Mouse (Mus musculus): ENCODE measurements around the gene Gm5617. TPM values are rescaled to one million over a fixed set of nuclear protein-coding genes. Genes with fewer than 3 reads are reported as not detected.

The Gm5617 gene
- polyA plus RNA-seq, 1 experiment, result 7.8 TPM

- Histone ChIP-seq H3K4me1 (ENCODE audit: control insufficient read depth, insufficient read depth, low read length) (no peaks in the 10 kb centered on the region; the same call in 1 of the 2 replicates), H3K27ac (ENCODE audit: insufficient read depth, low read length) (no peak overlapping the region), H3K4me3 (ENCODE audit: insufficient read depth, low read length) (no peak overlapping the region)
- TF ChIP-seq CTCF (IDR thresholded peaks at IDR 0.05; ENCODE audit: borderline replicate concordance, insufficient read depth, low read length) (no peak), POLR2A (IDR thresholded peaks at IDR 0.05; ENCODE audit: low read depth, low read length) (no peak)
Measured at GRCm38 (mm10) chr9:48472441-48473025, 22.7 kb upstream of the Gm5617 start.

GRCm38 (mm10) chr9:48473131-48473530 is 22.1 kb upstream of the Gm5617 start:
- no peak for TF ChIP-seq CTCF (IDR thresholded peaks at IDR 0.05; ENCODE audit: borderline replicate concordance, insufficient read depth, low read length)
- no peak for TF ChIP-seq POLR2A (IDR thresholded peaks at IDR 0.05; ENCODE audit: low read depth, low read length)
- Histone ChIP-seq H3K4me3 (ENCODE audit: insufficient read depth, low read length) (no peak overlapping the region), H3K4me1 (ENCODE audit: control insufficient read depth, insufficient read depth, low read length) (no peaks in the 10 kb centered on the region; the same call in 1 of the 2 replicates), H3K27ac (ENCODE audit: insufficient read depth, low read length) (no peak overlapping the region)

DNA sequence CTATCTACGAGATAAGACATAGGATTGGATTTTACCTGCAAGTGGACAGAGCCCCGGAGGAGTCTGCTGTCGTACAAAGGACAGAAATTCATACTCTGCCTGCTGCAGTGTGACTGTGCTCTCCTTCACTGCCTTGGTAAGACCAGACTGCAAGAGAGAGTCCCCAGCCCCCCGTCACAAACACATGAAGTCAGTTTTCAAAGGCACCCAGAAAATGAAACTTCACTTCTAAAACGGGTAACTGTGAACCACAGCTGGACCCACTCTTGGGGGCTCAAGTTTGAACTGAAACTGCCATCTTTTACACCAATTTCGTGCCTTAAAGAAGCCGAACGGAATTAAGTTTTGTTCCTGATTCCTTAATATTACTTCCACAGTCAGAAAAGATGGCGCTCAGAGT is 20.9 kb upstream of the Gm5617 start:
- Histone ChIP-seq H3K4me1 (ENCODE audit: control insufficient read depth, insufficient read depth, low read length) (no peaks in the 10 kb centered on the region; the same call in 1 of the 2 replicates), H3K27ac (ENCODE audit: insufficient read depth, low read length) (no peak overlapping the region), H3K4me3 (ENCODE audit: insufficient read depth, low read length) (no peak overlapping the region)
- TF ChIP-seq CTCF (IDR thresholded peaks at IDR 0.05; ENCODE audit: borderline replicate concordance, insufficient read depth, low read length) (no peak), POLR2A (IDR thresholded peaks at IDR 0.05; ENCODE audit: low read depth, low read length) (no peak)

- no peak overlapping the region for H3K27ac ChIP-seq (ENCODE audit: insufficient read depth, low read length)
- H3K4me3 ChIP-seq (ENCODE audit: insufficient read depth, low read length), result no peak overlapping the region
- H3K4me1 ChIP-seq (ENCODE audit: control insufficient read depth, insufficient read depth, low read length), result peaks cover 5% of the 10 kb centered on the region
- TF ChIP-seq CTCF (IDR thresholded peaks at IDR 0.05; ENCODE audit: borderline replicate concordance, insufficient read depth, low read length) (no peak), POLR2A (IDR thresholded peaks at IDR 0.05; ENCODE audit: low read depth, low read length) (no peak)
Measured at GRCm38 (mm10) chr9:48476236-48477165, 18.7 kb upstream of the Gm5617 start.

DNA sequence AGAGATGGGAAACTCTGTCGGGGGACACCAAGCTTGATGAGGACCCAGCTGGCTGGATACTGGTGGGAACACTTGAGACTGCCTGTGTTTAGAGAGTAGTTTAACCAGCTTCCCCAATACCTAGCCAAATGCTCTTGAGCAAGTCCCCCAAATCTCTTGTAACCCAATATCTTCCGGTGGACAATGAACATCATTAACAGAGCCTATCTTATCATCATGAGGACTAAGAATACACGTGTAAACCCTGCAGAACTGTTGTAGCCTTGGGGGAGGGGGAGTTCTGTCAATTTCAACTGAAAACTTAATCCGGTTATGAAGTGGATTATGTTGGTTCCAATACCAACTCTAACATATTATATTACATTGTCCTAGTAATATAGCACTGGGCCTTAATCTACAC is 16.4 kb upstream of the Gm5617 start:
- TF ChIP-seq CTCF (IDR thresholded peaks at IDR 0.05; ENCODE audit: borderline replicate concordance, insufficient read depth, low read length), result no peak
- TF ChIP-seq POLR2A (IDR thresholded peaks at IDR 0.05; ENCODE audit: low read depth, low read length), result 0 out of 2 replicates have a peak, but pooled peaks have one; percentile 3
- Histone ChIP-seq H3K27ac (ENCODE audit: insufficient read depth, low read length) (no peak overlapping the region), H3K4me3 (ENCODE audit: insufficient read depth, low read length) (no peak overlapping the region), H3K4me1 (ENCODE audit: control insufficient read depth, insufficient read depth, low read length) (peaks cover 5% of the 10 kb centered on the region)

GRCm38 (mm10) chr9:48479838-48480410 is 15.3 kb upstream of the Gm5617 start:
- peak overlapping the region; percentile 92 for H3K27ac ChIP-seq (ENCODE audit: insufficient read depth, low read length)
- TF ChIP-seq CTCF (IDR thresholded peaks at IDR 0.05; ENCODE audit: borderline replicate concordance, insufficient read depth, low read length), result no peak
- peak; percentile 82 for TF ChIP-seq POLR2A (IDR thresholded peaks at IDR 0.05; ENCODE audit: low read depth, low read length)

GRCm38 (mm10) chr9:48480411-48481213 is 14.6 kb upstream of the Gm5617 start, which contains the start of gene Rexo2:
Gene Rexo2 (minus strand): TSS chr9:48480623.
- Histone ChIP-seq H3K27ac (ENCODE audit: insufficient read depth, low read length) (peak within 1 kb of the TSS; percentile 92), H3K4me3 (ENCODE audit: insufficient read depth, low read length) (peak within 1 kb of the TSS; percentile 88), H3K4me1 (ENCODE audit: control insufficient read depth, insufficient read depth, low read length) (peaks cover 5% of the 10 kb centered on the region)
- TF ChIP-seq CTCF (IDR thresholded peaks at IDR 0.05; ENCODE audit: borderline replicate concordance, insufficient read depth, low read length) (no peak), POLR2A (IDR thresholded peaks at IDR 0.05; ENCODE audit: low read depth, low read length) (peak; percentile 83)

More at GRCm38 (mm10) chr9:48479838-48480410, 15.3 kb upstream of the Gm5617 start:
- H3K4me3 ChIP-seq (ENCODE audit: insufficient read depth, low read length), result peak overlapping the region; percentile 88
- peaks cover 5% of the 10 kb centered on the region for H3K4me1 ChIP-seq (ENCODE audit: control insufficient read depth, insufficient read depth, low read length)

- H3K4me3 ChIP-seq (ENCODE audit: insufficient read depth, low read length), result peak overlapping the region; percentile 29
- TF ChIP-seq CTCF (IDR thresholded peaks at IDR 0.05; ENCODE audit: borderline replicate concordance, insufficient read depth, low read length) (no peak), POLR2A (IDR thresholded peaks at IDR 0.05; ENCODE audit: low read depth, low read length) (no peak)
- H3K27ac ChIP-seq (ENCODE audit: insufficient read depth, low read length), result peak overlapping the region; percentile 86
- peaks cover 5% of the 10 kb centered on the region for H3K4me1 ChIP-seq (ENCODE audit: control insufficient read depth, insufficient read depth, low read length)
Measured at GRCm38 (mm10) chr9:48481214-48482134, 13.8 kb upstream of the Gm5617 start.

Measured in embryonic fibroblast, embryonic 13.5 days (primary cell).